Mouse (Mus musculus) kidney, adult 18-20 months (tissue): ENCODE results near the gene Srbd1.

Source experiments
- DNase-seq: peaks from one replicate; pipeline ENCODE4 v3.0.0; 2021

The Srbd1 gene

GRCm38 (mm10) chr17:85975077-85975476 is 169.9 kb downstream of the Srbd1 start:
- DNase-seq, result no peak

GRCm38 (mm10) chr17:85974591-85974990 is 170.4 kb downstream of the Srbd1 start:
- no peak for DNase-seq

GRCm38 (mm10) chr17:85971120-85971519 is 173.9 kb downstream of the Srbd1 start:
- DNase-seq, result no peak

- no peak for DNase-seq
Measured at GRCm38 (mm10) chr17:85961653-85962052, 183.3 kb downstream of the Srbd1 start.

GRCm38 (mm10) chr17:85951771-85952170 is 193.2 kb downstream of the Srbd1 start:
- DNase-seq, result no peak

- no peak for DNase-seq
Measured at GRCm38 (mm10) chr17:85949919-85950505, 195.0 kb downstream of the Srbd1 start.

- no peak for DNase-seq
Measured at GRCm38 (mm10) chr17:85948911-85949909, 195.8 kb downstream of the Srbd1 start.

GRCm38 (mm10) chr17:85944726-85945125 is 200.2 kb downstream of the Srbd1 start:
- DNase-seq, result no peak

GRCm38 (mm10) chr17:85943994-85944640 is 200.9 kb downstream of the Srbd1 start:
- no peak for DNase-seq

- no peak for DNase-seq
Measured at GRCm38 (mm10) chr17:85943551-85943981, 201.4 kb downstream of the Srbd1 start.

GRCm38 (mm10) chr17:85943071-85943470 is 201.9 kb downstream of the Srbd1 start:
- DNase-seq, result no peak

- no peak for DNase-seq
Measured at GRCm38 (mm10) chr17:85942123-85942522, 202.9 kb downstream of the Srbd1 start.

- DNase-seq, result no peak
Measured at GRCm38 (mm10) chr17:85941141-85941738, 203.7 kb downstream of the Srbd1 start.

- DNase-seq, result no peak
Measured at GRCm38 (mm10) chr17:85937131-85937530, 207.8 kb downstream of the Srbd1 start.

GRCm38 (mm10) chr17:85935268-85935667 is 209.7 kb downstream of the Srbd1 start:
- no peak for DNase-seq
